Mouse (Mus musculus) brain, embryonic 18.5 days (tissue): Measurements from ENCODE around the gene Olfr1360.

Source experiments
- DNase-seq: peaks from one replicate; pipeline ENCODE4 v3.0.0-alpha.2; 2012; ENCODE audit warnings: low read depth, low spot score

Olfr1360 gene

DNA sequence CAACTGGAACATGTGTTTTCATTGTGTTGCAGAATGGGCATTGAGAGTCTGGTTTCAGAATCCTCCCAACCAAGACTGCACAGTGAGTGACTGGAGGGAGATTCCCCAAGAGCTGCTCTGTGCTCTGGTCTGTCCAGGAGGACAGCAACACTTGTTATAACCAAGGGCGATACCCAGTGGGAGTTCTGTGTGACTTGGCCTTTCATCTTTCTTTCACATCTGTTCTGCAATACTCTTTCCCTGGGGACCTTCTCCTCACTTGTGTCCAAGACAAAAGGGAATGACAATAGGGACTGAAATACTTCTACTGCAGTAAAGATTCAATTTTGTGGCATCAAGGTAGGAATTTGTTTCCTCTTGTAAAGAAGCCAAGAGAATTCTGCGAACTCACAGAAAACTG, 34.8 kb downstream of the Olfr1360 start, which contains the start of gene Olfr11:
Gene Olfr11, minus strand, starts transcription at position 101 of the 400 bp plus-strand sequence.
- DNase-seq, result no peak
